Mouse (Mus musculus) heart, embryonic 13.5 days (tissue): ENCODE measurements around the gene Slc22a14. TPM values are rescaled to one million over a fixed set of nuclear protein-coding genes. Genes with fewer than 3 reads are reported as not detected.
"Not testable (repeated sequence)": the region's sequence is repeated elsewhere in the genome, so short reads cannot be mapped to it uniquely, and the experiment has no call there.

Source experiments
- ATAC-seq: fragments of 200-750 bp; cut with Nextera tagmentation; 2 replicates; pipeline ENCODE4 v1.8.0; 2017; ENCODE audit warnings: moderate TSS enrichment; ENCODE audit not compliant: insufficient number of reproducible peaks, low FRiP score, low TSS enrichment; ENCODE audit errors: extremely low read depth
- H3K27ac ChIP-seq: fragments of 300-500 bp; sonication (generic); replicated peaks from 2 replicates; pipeline ENCODE4 v1.5.1; 2015; ENCODE audit warnings: moderate library complexity, mild to moderate bottlenecking, inconsistent platforms
- H3K27me3 ChIP-seq: fragments of 300-500 bp; sonication (generic); replicated peaks from 2 replicates; pipeline ENCODE4 v1.6.1; 2015; ENCODE audit warnings: mild to moderate bottlenecking, inconsistent platforms
- H3K36me3 ChIP-seq: fragments of 300-500 bp; sonication (generic); 2 replicates; pipeline ENCODE4 v1.6.1; 2015; ENCODE audit warnings: mild to moderate bottlenecking, inconsistent platforms
- H3K4me1 ChIP-seq: fragments of 300-500 bp; sonication (generic); 2 replicates; pipeline ENCODE4 v1.6.1; 2015; ENCODE audit warnings: inconsistent platforms
- H3K4me2 ChIP-seq: fragments of 300-500 bp; sonication (generic); 2 replicates; pipeline ENCODE4 v1.6.1; 2015; ENCODE audit warnings: inconsistent platforms, mild to moderate bottlenecking, moderate library complexity
- H3K4me3 ChIP-seq: fragments of 300-500 bp; sonication (generic); 2 replicates; pipeline ENCODE4 v1.5.1; 2015; ENCODE audit warnings: moderate library complexity, mild to moderate bottlenecking, inconsistent platforms
- H3K9ac ChIP-seq: fragments of 300-500 bp; sonication (generic); 2 replicates; pipeline ENCODE4 v1.6.1; 2015; ENCODE audit warnings: inconsistent platforms, mild to moderate bottlenecking, moderate library complexity
- H3K9me3 ChIP-seq: fragments of 300-500 bp; sonication (generic); 2 replicates; pipeline ENCODE4 v1.6.1; 2016; ENCODE audit warnings: inconsistent platforms
- WGBS: fragments of 180-500 bp; shearing (Covaris S2); methylation state at CpG from one replicate; pipeline ENCODE4 v1.1.7; 2015; ENCODE audit warnings: mixed read lengths; 5-methylcytosine and 5-hydroxymethylcytosine counted together
- polyA plus RNA-seq: library from polyadenylated mRNA; unstranded; fragments of >200 nt; fragmentation: Nextera tagmentation; extraction: Ambion mirVana; gene quantifications from 2 replicates; pipeline ENCODE4 v1.2.1, GENCODE M21; 2015

Gene Slc22a14
- polyA plus RNA-seq, 1 experiment from 2014 or later: not detected

- H3K27me3 ChIP-seq: no peaks in the 10 kb centered on the region
- WGBS: 45% methylated on average over 5 of the region's 5 CpGs
- H3K4me1 ChIP-seq: no peaks in the 10 kb centered on the region
- no peak overlapping the region for H3K9ac ChIP-seq
- no peak overlapping the region for H3K4me2 ChIP-seq
- no peaks in the 10 kb centered on the region for H3K9me3 ChIP-seq
- H3K36me3 ChIP-seq: 0 out of 2 replicates have a peak, but pooled peaks cover 4% of the 10 kb centered on the region
- ATAC-seq: no peak
- no peak overlapping the region for H3K27ac ChIP-seq
- no peak overlapping the region for H3K4me3 ChIP-seq
Measured at GRCm38 (mm10) chr9:119388956-119389355, 23.6 kb upstream of the Slc22a14 start.

DNA sequence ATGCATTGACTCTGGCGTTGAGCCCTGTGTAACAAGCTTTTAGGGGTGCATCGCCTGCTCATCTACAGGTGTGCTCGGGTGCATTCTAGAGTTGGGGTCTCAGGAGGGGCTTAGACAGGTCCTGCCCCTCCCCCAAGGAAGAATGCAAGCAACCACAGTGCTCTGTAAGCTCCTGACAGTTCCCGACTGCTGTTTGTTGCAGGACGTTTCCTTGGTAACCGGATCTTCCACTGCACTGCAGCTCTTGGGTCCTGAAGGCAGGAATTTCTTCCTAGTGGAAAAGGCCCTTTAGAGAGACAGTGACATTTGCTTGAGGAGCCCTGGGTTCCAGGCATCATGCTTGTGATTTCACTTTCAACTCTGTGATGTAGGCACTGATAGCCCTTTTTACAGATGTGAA, 17.2 kb upstream of the Slc22a14 start:
- WGBS: 44% methylated on average over 6 of the region's 6 CpGs
- peaks cover 5% of the 10 kb centered on the region; the same call in 1 of the 2 replicates for H3K4me1 ChIP-seq
- no peak overlapping the region for H3K27ac ChIP-seq
- no peak overlapping the region for H3K4me2 ChIP-seq
- no peaks in the 10 kb centered on the region for H3K27me3 ChIP-seq
- no peak for ATAC-seq
- H3K4me3 ChIP-seq: no peak overlapping the region
- H3K9me3 ChIP-seq: no peaks in the 10 kb centered on the region
- H3K9ac ChIP-seq: no peak overlapping the region
- 0 out of 2 replicates have a peak, but pooled peaks cover 4% of the 10 kb centered on the region for H3K36me3 ChIP-seq

DNA sequence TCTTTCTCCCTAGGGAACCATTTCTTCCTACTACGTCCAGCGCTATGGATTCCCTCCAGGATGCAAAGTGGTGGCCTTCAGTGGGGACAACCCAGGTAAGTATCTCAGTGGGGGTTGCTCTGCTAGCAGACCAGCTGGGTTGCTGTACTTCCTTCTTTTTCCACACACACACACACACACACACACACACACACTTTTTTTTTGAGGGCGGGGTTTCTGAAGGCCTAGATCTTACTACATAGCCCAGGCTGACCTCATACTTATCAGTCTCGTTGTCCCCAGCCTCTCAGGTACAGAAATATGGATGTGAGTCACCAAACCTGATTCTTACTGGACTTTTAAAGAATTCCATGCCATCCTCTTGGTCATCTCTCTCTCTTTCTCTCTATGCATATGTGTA, 12.9 kb upstream of the Slc22a14 start:
- no peaks in the 10 kb centered on the region for H3K9me3 ChIP-seq
- 88% methylated on average over 4 of the region's 4 CpGs for whole genome bisulfite sequencing
- no peaks in the 10 kb centered on the region for H3K27me3 ChIP-seq
- H3K27ac ChIP-seq: no peak overlapping the region
- no peak overlapping the region for H3K4me2 ChIP-seq
- no peak overlapping the region for H3K9ac ChIP-seq
- peaks cover 5% of the 10 kb centered on the region; the same call in 1 of the 2 replicates for H3K4me1 ChIP-seq
- no peak overlapping the region for H3K4me3 ChIP-seq
- no peaks in the 10 kb centered on the region for H3K36me3 ChIP-seq
- ATAC-seq: no peak

DNA sequence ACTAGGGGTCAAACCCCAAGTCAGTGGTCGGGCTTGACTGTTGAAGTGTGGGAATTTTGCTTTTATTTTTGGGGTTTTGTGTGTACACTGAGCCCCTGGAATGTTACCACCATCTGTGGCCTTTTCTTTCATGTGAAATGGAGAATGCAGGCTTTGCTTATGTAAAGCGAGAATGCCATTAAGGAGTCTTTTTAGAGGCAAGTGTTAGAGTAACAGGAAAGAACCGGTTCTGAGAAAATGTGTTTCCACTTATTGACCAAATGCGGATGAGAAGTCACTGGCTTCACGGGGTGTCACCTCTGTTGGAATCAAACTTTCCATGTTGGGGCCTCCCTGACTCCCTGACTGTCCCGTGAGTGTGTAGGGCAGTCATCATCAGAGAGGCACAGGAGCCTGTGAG, 10.2 kb upstream of the Slc22a14 start:
- Histone ChIP-seq H3K36me3 (no peaks in the 10 kb centered on the region), H3K9me3 (no peaks in the 10 kb centered on the region), H3K27me3 (no peaks in the 10 kb centered on the region), H3K4me2 (no peak overlapping the region), H3K4me3 (no peak overlapping the region), H3K9ac (no peak overlapping the region), H3K27ac (no peak overlapping the region), H3K4me1 (no peaks in the 10 kb centered on the region)
- WGBS: 65% methylated on average over 6 of the region's 6 CpGs
- ATAC-seq: no peak

GRCm38 (mm10) chr9:119375008-119375407, 9.7 kb upstream of the Slc22a14 start:
- WGBS: 59% methylated on average over 3 of the region's 3 CpGs
- no peak for ATAC-seq
- Histone ChIP-seq H3K4me2 (no peak overlapping the region), H3K27me3 (no peaks in the 10 kb centered on the region), H3K4me1 (no peaks in the 10 kb centered on the region), H3K36me3 (no peaks in the 10 kb centered on the region), H3K4me3 (no peak overlapping the region), H3K9ac (no peak overlapping the region), H3K27ac (no peak overlapping the region), H3K9me3 (no peaks in the 10 kb centered on the region)

DNA sequence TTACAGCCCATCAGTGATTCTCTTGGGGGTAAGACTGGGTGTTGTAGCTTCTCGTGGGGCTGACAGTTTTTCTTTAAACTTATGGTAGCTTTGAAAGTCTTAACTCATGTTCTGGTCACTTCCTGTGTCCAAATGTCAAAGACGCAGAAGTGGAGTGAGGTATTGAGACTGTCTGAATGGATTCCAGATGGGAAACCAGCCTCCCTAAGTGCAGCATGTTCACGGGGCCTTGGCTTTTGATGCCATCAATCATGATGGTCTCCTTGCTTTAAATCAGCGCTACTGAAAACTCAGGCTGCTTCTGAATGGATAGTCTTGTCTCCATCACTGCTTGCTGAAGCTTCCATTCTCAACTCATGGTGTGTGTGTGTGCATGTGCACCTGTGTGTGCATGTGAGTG, 5.9 kb upstream of the Slc22a14 start:
- Histone ChIP-seq H3K4me1 (no peaks in the 10 kb centered on the region), H3K4me2 (no peak overlapping the region), H3K36me3 (peaks cover 3% of the 10 kb centered on the region; the same call in 1 of the 2 replicates), H3K9ac (no peak overlapping the region), H3K27me3 (no peaks in the 10 kb centered on the region), H3K4me3 (no peak overlapping the region), H3K9me3 (no peaks in the 10 kb centered on the region), H3K27ac (no peak overlapping the region)
- WGBS: 79% methylated on average over 4 of the region's 4 CpGs
- ATAC-seq: no peak

DNA sequence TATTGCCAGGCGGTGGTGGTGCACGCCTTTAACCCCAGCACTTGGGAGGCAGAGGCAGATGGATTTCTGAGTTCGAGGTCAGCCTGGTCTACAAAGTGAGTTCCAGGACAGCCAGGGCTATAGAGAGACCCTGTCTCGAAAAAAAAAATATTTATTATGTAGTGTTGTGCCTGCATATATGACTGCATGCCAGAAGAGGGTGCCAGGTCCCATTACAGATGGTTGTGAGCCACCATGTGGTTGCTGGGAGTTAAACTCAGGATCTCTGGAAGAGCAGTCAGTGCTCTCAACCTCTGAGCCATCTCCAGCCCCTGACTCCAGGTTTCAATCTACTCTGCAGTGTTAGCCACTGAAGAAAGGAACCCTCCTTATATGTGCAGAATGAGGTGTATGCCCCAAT, 5.4 kb upstream of the Slc22a14 start:
- H3K36me3 ChIP-seq, H3K9me3 ChIP-seq, H3K4me2 ChIP-seq, ATAC-seq, H3K9ac ChIP-seq, H3K4me1 ChIP-seq, H3K27ac ChIP-seq, H3K27me3 ChIP-seq, H3K4me3 ChIP-seq: not testable (repeated sequence)
- WGBS: 83% methylated on average over 4 of the region's 4 CpGs

DNA sequence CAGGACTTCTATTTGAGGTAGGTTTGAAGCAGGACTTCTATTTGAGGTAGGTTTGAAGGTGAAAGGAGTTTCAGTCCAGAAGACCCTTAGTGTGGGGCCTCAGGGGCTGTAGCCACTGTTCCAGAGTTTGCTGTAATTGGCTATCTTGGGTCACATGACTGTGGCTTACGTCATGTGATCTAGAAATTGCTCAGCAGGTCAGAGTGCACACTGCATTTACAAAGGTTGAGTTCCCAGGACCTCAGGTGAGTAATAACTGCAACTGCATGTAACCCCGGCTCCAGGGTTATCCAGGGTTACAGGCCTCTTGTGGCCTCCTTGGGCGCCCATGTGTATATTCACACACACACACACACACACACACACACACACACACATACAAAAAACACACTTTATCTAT, 3.0 kb upstream of the Slc22a14 start:
- ATAC-seq: no peak

DNA sequence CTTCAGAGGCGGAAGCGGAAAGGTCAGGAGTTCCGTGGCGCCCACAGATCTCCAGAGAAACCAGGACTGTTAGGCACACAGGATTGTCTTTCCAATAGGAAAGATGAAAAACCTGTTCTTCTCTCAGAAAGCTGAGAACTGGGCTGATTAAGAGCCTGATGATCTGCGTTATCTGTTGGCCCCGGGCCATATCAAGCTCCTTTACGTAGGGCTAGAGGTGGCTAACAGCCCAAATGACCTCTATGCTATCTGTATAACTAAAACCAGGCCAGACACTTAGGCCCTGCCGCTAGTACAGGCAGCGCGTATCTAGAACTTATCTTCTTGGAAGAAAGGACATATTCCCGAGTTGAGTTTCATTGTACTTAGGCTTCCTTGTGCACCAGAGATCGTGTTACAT, 2.1 kb downstream of the Slc22a14 start:
- H3K36me3 ChIP-seq: no peaks in the 10 kb centered on the region
- no peak overlapping the region; the same call in 1 of the 2 replicates for H3K27ac ChIP-seq
- peaks cover 24% of the 10 kb centered on the region for H3K4me1 ChIP-seq
- no peak overlapping the region for H3K4me2 ChIP-seq
- no peaks in the 10 kb centered on the region for H3K9me3 ChIP-seq
- peak overlapping the region; percentile 24; the same call in 1 of the 2 replicates for H3K9ac ChIP-seq
- WGBS: 44% methylated on average over 12 of the region's 12 CpGs
- H3K27me3 ChIP-seq: peaks cover 2% of the 10 kb centered on the region; the same call in 1 of the 2 replicates
- no peak overlapping the region for H3K4me3 ChIP-seq
- no peak for ATAC-seq

More for the DNA sequence above, 3.0 kb upstream of the Slc22a14 start:
- Histone ChIP-seq H3K36me3 (peaks cover 3% of the 10 kb centered on the region; the same call in 1 of the 2 replicates), H3K4me1 (peaks cover 11% of the 10 kb centered on the region), H3K4me3 (no peak overlapping the region), H3K9ac (no peak overlapping the region), H3K4me2 (no peak overlapping the region), H3K9me3 (no peaks in the 10 kb centered on the region), H3K27me3 (no peaks in the 10 kb centered on the region), H3K27ac (no peak overlapping the region)
- WGBS: 83% methylated on average over 3 of the region's 3 CpGs

DNA sequence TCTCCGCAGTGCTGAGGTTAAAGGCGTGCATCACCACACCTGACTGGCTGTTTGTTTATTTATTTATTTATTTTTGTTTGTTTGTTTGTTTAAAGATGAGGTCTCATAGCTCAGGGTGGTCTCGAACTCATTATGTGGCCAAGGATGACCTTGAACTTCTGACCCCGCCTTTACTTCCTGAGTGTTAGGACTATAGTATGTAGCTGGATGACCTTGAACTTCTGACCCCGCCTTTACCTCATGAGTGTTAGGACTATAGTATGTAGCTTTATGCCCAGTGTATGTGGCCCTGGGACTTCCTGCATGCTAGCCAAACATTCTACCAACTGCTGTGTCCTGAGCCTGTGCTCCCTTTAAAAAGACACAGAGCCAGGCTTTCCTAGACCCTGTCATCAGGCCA, 3.9 kb downstream of the Slc22a14 start:
- H3K36me3 ChIP-seq: no peaks in the 10 kb centered on the region
- no peak overlapping the region for H3K9ac ChIP-seq
- WGBS: 80% methylated on average over 5 of the region's 5 CpGs
- H3K27ac ChIP-seq: no peak overlapping the region
- ATAC-seq: no peak
- H3K9me3 ChIP-seq: no peaks in the 10 kb centered on the region
- no peak overlapping the region for H3K4me2 ChIP-seq
- peaks cover 31% of the 10 kb centered on the region for H3K4me1 ChIP-seq
- H3K27me3 ChIP-seq: peaks cover 5% of the 10 kb centered on the region; the same call in 1 of the 2 replicates
- no peak overlapping the region for H3K4me3 ChIP-seq

GRCm38 (mm10) chr9:119358058-119358429, 7.3 kb downstream of the Slc22a14 start:
- 47% methylated on average over 9 of the region's 9 CpGs for WGBS

GRCm38 (mm10) chr9:119357331-119358057, 7.9 kb downstream of the Slc22a14 start, which contains the start of gene Xylb:
Gene Xylb (plus strand): TSS chr9:119357381.
- no peaks in the 10 kb centered on the region for H3K36me3 ChIP-seq
- H3K4me2 ChIP-seq: peak within 1 kb of the TSS; percentile 98
- peaks cover 11% of the 10 kb centered on the region for H3K4me1 ChIP-seq
- ATAC-seq: peak; percentile 55
- H3K4me3 ChIP-seq: peak within 1 kb of the TSS; percentile 77
- 3% methylated on average over 65 of the region's 65 CpGs for WGBS
- no peaks in the 10 kb centered on the region for H3K9me3 ChIP-seq
- H3K27ac ChIP-seq: no peak within 1 kb of the TSS
- peak within 1 kb of the TSS; percentile 86 for H3K9ac ChIP-seq
- peaks cover 5% of the 10 kb centered on the region; the same call in 1 of the 2 replicates for H3K27me3 ChIP-seq

More at GRCm38 (mm10) chr9:119358058-119358429, 7.3 kb downstream of the Slc22a14 start:
- peaks cover 5% of the 10 kb centered on the region; the same call in 1 of the 2 replicates for H3K27me3 ChIP-seq
- H3K9ac ChIP-seq: peak overlapping the region; percentile 86
- peak overlapping the region; percentile 77 for H3K4me3 ChIP-seq
- H3K27ac ChIP-seq: no peak overlapping the region
- no peaks in the 10 kb centered on the region for H3K36me3 ChIP-seq
- peak overlapping the region; percentile 98 for H3K4me2 ChIP-seq
- no peaks in the 10 kb centered on the region for H3K9me3 ChIP-seq
- peaks cover 16% of the 10 kb centered on the region for H3K4me1 ChIP-seq
- ATAC-seq: no peak
